19 mouse cellular contexts compared by ENCODE assay signal in the genomic region with DNA sequence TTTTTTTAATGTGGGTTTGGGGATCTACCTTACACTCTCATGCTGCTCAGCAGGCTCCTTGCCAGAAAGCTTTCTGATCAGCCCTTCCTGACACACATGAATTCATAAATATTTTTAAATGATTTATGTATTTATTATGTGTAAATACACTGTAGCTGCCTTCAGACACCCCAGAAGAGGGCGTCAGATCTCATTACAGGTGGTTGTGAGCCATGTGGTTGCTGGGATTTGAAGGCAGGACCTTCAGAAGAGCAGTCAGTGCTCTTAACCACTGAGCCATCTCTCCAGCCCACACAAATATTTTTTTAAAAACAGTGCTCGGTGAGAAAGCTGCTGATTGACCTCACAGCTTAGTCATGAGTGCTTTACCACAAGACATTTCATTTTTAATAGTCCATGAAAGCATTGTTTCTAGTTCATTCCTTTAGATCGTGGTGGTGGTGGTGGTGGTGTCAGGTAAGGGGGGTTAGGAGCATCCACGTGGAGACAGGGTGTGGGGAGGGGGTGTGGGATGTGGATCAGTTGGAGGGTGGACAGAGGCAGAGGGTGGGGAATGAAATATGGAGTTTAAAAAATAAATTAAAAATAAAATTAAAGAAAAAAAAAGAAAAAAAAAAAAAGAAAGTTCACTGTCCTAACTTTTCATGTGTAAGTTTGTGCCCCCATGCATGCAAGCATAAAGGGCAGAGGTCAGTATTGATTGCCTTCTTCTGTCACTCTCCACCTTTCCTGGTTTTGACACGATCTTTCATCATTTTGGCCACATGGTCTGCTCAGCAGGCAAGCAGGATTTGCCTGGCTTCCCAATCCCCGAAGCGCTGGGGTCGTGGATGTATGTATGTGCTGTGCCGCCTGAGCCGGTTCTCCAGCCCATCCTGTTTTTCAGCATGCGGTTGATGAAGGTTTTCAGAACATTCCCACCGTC. TPM values are rescaled to one million over a fixed set of nuclear protein-coding genes. Genes with fewer than 3 reads are reported as not detected.
DNase-seq lines count a peak whose midpoint lies in the region; ATAC-seq and TF ChIP-seq lines count a peak whose summit lies in the region.
"Had no signal": no experiment of that assay in that cellular context is flagged by ENCODE, and none has a peak within 500 bp of the region (broad histone marks: within the 10 kb centered on the region; RNA-seq: fewer than 3 reads in every experiment).

No protein-coding gene starts in this region.

- peak; percentile 84 for ATAC-seq in liver, postnatal 0 days
- ATAC-seq: forebrain, embryonic 16.5 days; hindbrain, postnatal 0 days had no signal

- no peak overlapping the region for H3K27ac ChIP-seq in heart, adult 2 months
- no peak overlapping the region for H3K27ac ChIP-seq in liver, postnatal 0 days (ENCODE audit: low read depth)
- H3K27ac ChIP-seq: embryonic facial prominence, embryonic 12.5 days; forebrain, embryonic 12.5 days; hindbrain, embryonic 13.5 days; hindbrain, postnatal 0 days had no signal

- H3K4me2 ChIP-seq in liver, postnatal 0 days (ENCODE audit: low read depth, low read length) = no peak overlapping the region
- H3K4me2 ChIP-seq: embryonic facial prominence, embryonic 12.5 days; forebrain, embryonic 12.5 days; hindbrain, embryonic 13.5 days had no signal

- TF ChIP-seq POLR2A in heart, adult 2 months (IDR thresholded peaks at IDR 0.05; ENCODE audit: insufficient read depth, low read depth, low read length) = no peak

- no peaks in the 10 kb centered on the region for H3K9me3 ChIP-seq in liver, postnatal 0 days (ENCODE audit: low read length)
- H3K9me3 ChIP-seq: embryonic facial prominence, embryonic 12.5 days; forebrain, embryonic 12.5 days; hindbrain, embryonic 13.5 days had no signal

- 83% methylated on average over 12 of the region's 12 CpGs for WGBS in heart, adult 2 months
- WGBS in liver, postnatal 0 days (ENCODE audit: insufficient replicate concordance) = 65% methylated on average over 12 of the region's 12 CpGs

- intact Hi-C loops in heart, adult 2 months (cut with DNase I) = no loop called here

- no peak overlapping the region for H3K9ac ChIP-seq in heart, adult 2 months (ENCODE audit: low read depth, low read length)
- H3K9ac ChIP-seq in liver, postnatal 0 days (replicated peaks) = no peak overlapping the region
- H3K9ac ChIP-seq: embryonic facial prominence, embryonic 12.5 days; forebrain, embryonic 12.5 days; hindbrain, embryonic 13.5 days had no signal

- TF ChIP-seq EP300 in heart, adult 2 months (IDR thresholded peaks at IDR 0.05; ENCODE audit: insufficient read depth, low read depth, low read length) = no peak
- no peak for TF ChIP-seq EP300 in liver, postnatal 0 days (IDR thresholded peaks at IDR 0.05; ENCODE audit: low read depth)

- peak; percentile 70 for DNase-seq in heart, adult 11 months
- no peak for DNase-seq in heart, adult 2 months
- peak; percentile 21 for DNase-seq in liver, postnatal 0 days
- no peak for DNase-seq in liver
- DNase-seq in NIH3T3 (ENCODE audit: low read depth) = peak; percentile 49
- no peak for DNase-seq in frontal cortex, postnatal 14 days (ENCODE audit: low spot score in 2 of 2)
- no peak for DNase-seq in embryo, embryonic 10 days (ENCODE audit: low spot score)
- DNase-seq: adrenal gland, adult 8-10 months; adrenal gland, postnatal 36 days; cerebellum, adult 2 months; cerebellum, postnatal 10 days; embryo, embryonic 11 days; gastrocnemius, postnatal 14 days; heart, postnatal 10 days had no signal

- H3K27me3 ChIP-seq in heart, adult 2 months (ENCODE audit: control insufficient read depth, insufficient read depth, low read length) = no peaks in the 10 kb centered on the region
- H3K27me3 ChIP-seq in liver, postnatal 0 days (ENCODE audit: insufficient read depth, low read length) = no peaks in the 10 kb centered on the region
- H3K27me3 ChIP-seq: embryonic facial prominence, embryonic 12.5 days; forebrain, embryonic 12.5 days; hindbrain, embryonic 13.5 days had no signal

- H3K4me1 ChIP-seq in heart, adult 2 months (ENCODE audit: control insufficient read depth, insufficient read depth, low read length) = no peaks in the 10 kb centered on the region
- H3K4me1 ChIP-seq in liver, postnatal 0 days (ENCODE audit: insufficient read depth) = no peaks in the 10 kb centered on the region; the same call in 1 of the 2 replicates
- H3K4me1 ChIP-seq: embryonic facial prominence, embryonic 12.5 days; forebrain, embryonic 12.5 days; hindbrain, embryonic 13.5 days had no signal

- no peak for TF ChIP-seq CTCF in heart, adult 2 months (IDR thresholded peaks at IDR 0.05)
- TF ChIP-seq CTCF in liver, postnatal 0 days (IDR thresholded peaks at IDR 0.05; ENCODE audit: low read depth) = no peak

- no peaks in the 10 kb centered on the region for H3K79me2 ChIP-seq in heart, adult 2 months (replicated peaks; ENCODE audit: control insufficient read depth, insufficient read depth, low read length)

- no peak overlapping the region for H3K4me3 ChIP-seq in heart, adult 2 months
- no peak overlapping the region for H3K4me3 ChIP-seq in liver, postnatal 0 days (ENCODE audit: low read depth, low read length)
- H3K4me3 ChIP-seq: embryonic facial prominence, embryonic 12.5 days; forebrain, embryonic 12.5 days; hindbrain, embryonic 13.5 days had no signal

- H3K36me3 ChIP-seq in heart, adult 2 months (ENCODE audit: control insufficient read depth, insufficient read depth, low read length) = no peaks in the 10 kb centered on the region
- no peaks in the 10 kb centered on the region for H3K36me3 ChIP-seq in liver, postnatal 0 days (replicated peaks; ENCODE audit: insufficient read depth, low read length)
- H3K36me3 ChIP-seq: embryonic facial prominence, embryonic 12.5 days; forebrain, embryonic 12.5 days; hindbrain, embryonic 13.5 days had no signal

RNA-seq across cellular contexts. Expression of a gene that starts 51.3 kb away (rescaled TPM):
- 10 to 100 TPM; 28.7 to 34.5 TPM for total RNA-seq in heart, adult 2 months (2021)
- 12.2 and 17.0 TPM in 2 replicates for polyA plus RNA-seq in heart, adult 2 months (2012; rRNA removed)
- 17.1 and 18.6 TPM in 2 replicates for polyA plus RNA-seq in liver, postnatal 0 days (2015; fragmentation: Nextera tagmentation; extraction: Ambion mirVana)

Comparison
In these comparisons a context has a peak if more than half of its experiments do, and no peak if none do; other contexts are left out.
1. DNase-seq: peak in heart, adult 11 months (single experiment), liver, postnatal 0 days (single experiment) and NIH3T3 (single experiment); none in heart, adult 2 months (0 of 2), liver (single experiment), frontal cortex, postnatal 14 days (0 of 2) and embryo, embryonic 10 days (single experiment).